Mouse (Mus musculus) retina, adult 2 months (tissue): ENCODE measurements at regions not wholly inside any gene's neighbourhood (a gene's known extent, or its start where the extent isn't known, plus 50 kb on each side); places are given as distances from the start of the nearest gene placed in this dataset.

Experiments
- DNase-seq: peaks from one replicate; pipeline ENCODE4 v3.0.0-alpha.2; 2012; ENCODE audit warnings: low read depth, low spot score

DNA sequence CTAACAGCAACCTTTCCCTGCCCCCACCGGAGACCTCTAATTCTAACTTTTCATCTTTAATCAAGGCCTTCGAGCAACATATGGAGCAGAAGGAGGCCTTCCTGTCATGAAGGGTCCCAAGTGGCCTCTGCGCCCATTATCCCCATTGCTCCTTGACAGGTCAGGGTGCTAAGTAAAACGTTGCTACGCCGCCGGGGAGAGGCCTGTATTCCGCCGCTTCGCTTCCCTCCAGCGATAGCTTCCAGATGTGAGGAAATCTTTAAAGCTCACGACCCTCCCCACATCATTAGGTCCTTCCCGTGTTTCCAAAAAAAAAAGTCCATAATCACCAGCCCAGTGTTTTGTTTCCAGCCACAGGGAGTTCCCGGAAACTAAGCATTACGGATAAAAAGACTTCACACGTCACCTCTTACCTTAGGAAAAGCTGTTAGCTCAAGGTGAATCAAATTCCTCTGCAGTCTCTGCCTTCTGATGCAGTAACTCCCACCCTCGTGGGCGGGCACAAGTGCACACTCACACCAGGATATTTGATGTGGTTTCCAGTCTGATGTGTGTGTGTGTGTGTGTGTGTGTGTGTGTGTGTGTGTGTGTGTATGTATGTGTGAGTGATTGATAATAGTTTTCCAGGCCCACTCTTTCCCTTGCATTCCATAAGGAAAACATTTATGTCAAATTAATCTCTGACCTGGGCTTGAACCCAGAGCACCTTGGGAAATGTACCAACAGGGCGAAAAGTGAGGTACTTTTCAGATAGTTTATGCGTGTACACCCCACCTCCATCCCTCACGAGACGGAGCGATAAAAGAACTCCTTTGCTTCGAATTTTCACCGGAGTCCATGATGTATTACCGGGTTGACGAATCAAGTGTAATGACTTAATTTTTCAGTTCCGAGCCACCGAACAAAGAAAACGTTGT lies 107.5 kb downstream of the Gm45692 start:
- no peak for DNase-seq

- DNase-seq, result no peak
Measured at GRCm38 (mm10) chr8:26227529-26227895, 108.2 kb downstream of the Gm45692 start.

- no peak for DNase-seq
Measured at GRCm38 (mm10) chr8:26229548-26229947, 110.2 kb downstream of the Gm45692 start.

DNA sequence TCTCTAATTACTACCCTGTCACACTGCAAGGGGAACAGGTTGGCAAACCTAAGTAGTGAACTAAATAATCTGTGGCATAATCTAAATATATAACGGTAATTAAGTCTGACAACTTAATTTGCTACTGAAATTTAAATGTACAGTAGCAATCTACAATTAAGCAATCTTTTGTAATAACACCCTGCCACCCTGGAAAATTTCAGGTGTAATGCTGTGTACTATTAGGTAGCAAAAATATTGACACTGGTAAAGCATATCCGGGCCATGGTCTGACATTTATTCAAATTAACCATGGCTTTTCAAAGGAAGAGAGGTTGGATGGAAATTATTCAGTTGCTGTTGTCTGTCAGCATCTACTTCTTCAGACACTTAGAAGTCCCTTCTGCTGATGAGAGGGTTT lies 119.7 kb downstream of the Gm45692 start:
- DNase-seq, result no peak

DNA sequence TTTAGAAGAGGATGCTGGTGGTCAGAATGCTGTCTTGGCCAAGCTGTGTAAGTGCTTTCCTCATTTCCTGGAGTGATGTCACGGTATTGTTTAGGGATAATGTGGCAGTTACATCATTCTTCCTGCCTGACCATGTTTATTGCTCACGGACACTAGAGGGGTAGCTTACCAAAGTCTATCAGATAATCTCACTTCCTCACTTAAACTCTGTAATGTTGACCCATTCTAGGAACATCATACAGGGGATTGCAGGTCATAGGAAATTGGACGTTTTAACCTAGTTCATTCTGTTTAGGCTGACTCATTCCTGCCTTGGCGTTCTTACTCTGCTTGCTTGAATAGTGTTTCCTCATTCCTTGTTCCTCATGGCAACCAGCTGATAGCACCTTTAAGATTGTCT lies 120.3 kb downstream of the Gm45692 start:
- DNase-seq, result no peak

DNA sequence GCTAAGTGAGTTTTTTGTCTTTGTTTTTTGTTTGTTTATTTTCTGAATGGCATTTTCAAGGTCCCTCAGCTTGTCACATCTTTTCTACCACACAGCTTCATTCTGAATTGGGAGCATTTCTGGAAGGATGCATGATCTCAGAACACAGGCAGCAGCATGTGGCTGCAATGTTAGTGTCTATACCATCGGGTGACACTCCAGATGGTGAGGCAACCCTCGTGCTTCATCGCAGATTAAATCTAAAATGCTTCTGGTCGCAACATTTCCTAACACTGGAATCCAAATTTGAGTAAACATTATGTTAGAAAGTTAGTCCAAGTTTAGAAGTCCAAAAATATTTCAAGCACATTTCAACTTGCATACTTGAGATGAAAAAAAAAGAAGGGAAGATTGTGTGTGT lies 124.4 kb downstream of the Gm45692 start:
- no peak for DNase-seq

DNA sequence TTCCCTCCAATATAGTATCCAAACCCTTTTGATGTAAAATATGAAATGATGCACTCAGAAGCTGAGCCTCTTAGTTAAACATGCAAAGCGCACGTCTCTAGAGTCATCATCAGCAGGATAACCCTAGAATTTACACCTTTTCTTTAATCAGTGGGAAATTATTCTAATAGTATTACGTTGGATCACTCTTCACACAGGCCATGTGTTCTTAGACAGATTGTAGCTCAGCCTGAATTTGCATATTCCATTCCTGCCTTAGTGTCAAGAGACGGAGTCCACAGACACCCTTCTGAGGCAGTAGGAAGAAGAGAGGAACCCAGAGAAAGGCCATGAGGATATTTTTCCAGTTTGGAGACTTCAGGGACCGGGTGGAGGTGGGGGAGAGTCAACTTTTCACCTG lies 125.0 kb downstream of the Gm45692 start:
- no peak for DNase-seq

DNA sequence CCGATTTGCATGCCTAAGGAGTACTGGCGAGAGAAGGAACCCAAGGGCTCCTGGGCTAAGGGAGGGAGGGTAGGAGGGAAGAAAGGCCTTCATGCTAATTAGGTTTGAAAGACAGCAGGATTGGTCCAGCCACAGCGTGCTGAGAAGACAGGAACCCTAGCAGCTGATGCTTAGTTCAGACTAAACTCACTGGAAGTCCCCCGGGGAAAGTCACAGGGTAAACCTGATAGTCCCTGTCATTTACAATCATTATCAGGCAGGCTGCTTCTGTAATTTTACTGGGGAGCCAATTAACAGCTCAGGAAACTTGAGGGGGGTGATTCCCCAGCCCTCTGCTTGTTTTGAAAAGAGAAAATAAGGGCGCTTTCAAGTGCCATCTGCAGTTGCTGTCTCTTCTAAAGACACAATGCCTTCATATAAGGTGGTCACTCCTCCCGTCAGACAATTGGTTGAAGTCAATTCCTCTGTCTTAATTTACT lies 135.9 kb downstream of the Gm45692 start:
- no peak for DNase-seq

DNA sequence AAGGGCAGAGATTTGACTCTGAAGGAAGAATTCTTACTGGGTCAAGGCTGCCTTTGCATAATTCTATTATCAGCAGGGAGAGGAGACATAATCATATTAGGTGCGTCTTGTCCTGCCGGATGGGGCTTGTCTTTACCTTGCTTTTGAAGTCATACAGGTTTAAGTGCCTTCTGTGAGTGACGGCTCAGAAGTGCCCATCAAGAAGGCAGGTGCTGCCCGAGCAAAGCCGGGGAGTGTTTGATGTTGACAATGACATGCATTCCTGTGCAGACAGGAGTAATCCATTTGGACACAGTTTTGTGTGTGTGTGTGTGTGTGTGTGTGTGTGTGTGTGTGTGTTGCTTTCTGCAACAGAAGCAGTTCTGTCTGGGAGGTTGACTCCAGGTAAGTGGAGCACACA lies 141.0 kb downstream of the Gm45692 start:
- DNase-seq, result no peak

- DNase-seq, result no peak
Measured at GRCm38 (mm10) chr8:26262536-26262935, 143.2 kb downstream of the Gm45692 start.

GRCm38 (mm10) chr8:26264869-26265321 lies 145.6 kb downstream of the Gm45692 start:
- DNase-seq, result no peak

- no peak for DNase-seq
Measured at GRCm38 (mm10) chr8:26265366-26265765, 146.0 kb downstream of the Gm45692 start.

- no peak for DNase-seq
Measured at GRCm38 (mm10) chr8:26266384-26266783, 147.1 kb downstream of the Gm45692 start.

GRCm38 (mm10) chr8:26267569-26267968 lies 148.2 kb downstream of the Gm45692 start:
- no peak for DNase-seq

DNA sequence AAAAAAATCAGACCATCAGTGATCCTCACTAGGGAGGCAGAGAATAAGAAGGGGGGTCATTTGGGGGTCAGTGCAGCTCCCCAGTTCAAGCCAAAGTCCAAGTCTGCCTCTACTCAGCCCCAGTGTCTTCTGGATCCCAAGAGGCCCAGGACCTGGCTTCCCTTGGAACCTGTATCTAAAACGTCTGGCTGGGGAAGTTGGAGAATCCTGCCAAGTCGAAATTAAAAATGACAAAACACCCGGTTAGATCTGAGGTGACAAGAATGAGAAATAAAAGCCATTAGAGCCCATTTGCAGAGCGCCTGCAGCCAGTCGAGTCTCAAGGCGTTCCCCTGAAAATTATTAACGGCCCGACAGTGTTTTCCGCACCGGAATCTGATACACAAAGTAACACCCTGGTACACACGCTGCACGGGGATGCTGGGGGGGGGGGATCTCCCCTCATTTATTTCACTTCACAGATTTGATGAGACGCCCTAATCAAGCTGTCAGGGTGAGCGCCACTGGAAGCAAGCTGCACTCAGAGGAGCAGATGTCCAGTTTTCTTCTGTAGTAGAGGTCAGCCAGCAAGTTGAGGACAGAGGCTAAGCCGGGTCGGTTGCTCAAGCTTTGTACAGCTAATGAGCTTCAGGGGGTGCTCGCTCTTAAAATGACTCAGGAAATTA lies 149.5 kb downstream of the Gm45692 start:
- no peak for DNase-seq

DNA sequence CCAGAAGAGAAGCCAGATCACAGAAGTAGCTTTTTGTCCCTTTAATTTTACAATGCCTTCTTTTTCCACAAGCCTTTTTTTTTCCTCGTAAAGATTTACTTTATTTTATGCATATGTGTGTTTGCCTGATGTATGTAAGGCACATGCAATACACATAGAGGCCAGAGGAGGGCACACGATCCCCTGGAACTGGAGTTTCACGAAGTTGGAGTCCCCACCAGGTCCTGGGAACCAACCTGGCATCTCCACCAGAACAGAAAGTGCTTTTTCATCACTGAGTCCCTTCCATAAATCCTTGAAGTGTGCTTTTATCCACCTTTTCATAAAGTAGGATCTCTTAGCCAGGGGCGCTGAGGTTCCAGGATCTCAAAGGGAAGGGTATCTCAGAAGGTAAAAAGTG lies 152.8 kb downstream of the Gm45692 start:
- DNase-seq, result no peak

- DNase-seq, result no peak
Measured at GRCm38 (mm10) chr8:26272675-26273414, 153.5 kb downstream of the Gm45692 start.

DNA sequence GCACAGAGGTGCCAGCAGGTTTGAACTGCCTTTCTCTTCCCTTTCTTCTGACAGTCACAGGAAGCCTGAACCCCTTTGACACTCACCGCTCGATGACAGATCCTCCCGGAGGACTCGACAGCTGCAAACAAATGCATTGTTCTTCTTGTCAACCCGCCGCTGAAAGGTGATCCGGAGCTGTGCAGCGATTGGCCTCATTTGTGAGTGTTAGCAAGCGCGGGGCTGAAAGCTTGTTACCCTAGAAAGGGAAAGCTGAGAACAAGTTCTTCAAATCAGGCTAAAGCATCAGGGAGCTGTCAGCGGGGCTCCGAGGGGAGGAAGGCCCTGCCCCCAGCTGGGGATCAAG lies 154.1 kb downstream of the Gm45692 start:
- DNase-seq, result no peak

- DNase-seq, result no peak
Measured at GRCm38 (mm10) chr8:26273792-26274191, 154.5 kb downstream of the Gm45692 start.

GRCm38 (mm10) chr8:26274481-26274880 lies 155.1 kb downstream of the Gm45692 start:
- DNase-seq, result no peak

GRCm38 (mm10) chr8:26282156-26282935 lies 163.0 kb downstream of the Gm45692 start:
- DNase-seq, result no peak
